Mouse (Mus musculus): Measurements from ENCODE around the gene Ppp1r9a.

GRCm38 (mm10) chr6:4978249-4978648 lies 75.5 kb downstream of the Ppp1r9a start:
- TF ChIP-seq MYOG (IDR thresholded peaks at IDR 0.05; ENCODE audit: control insufficient read depth, extremely low read depth, insufficient read length), result no peak
- TF ChIP-seq CTCF (IDR thresholded peaks at IDR 0.05; ENCODE audit: control insufficient read depth, insufficient read depth, insufficient read length), result no peak
- no peak for TF ChIP-seq MAX (IDR thresholded peaks at IDR 0.05)
- no peak for TF ChIP-seq MYOD1 (IDR thresholded peaks at IDR 0.05; ENCODE audit: control insufficient read depth, insufficient read length, low read depth)
- no peak for TF ChIP-seq CEBPB (IDR thresholded peaks at IDR 0.05; ENCODE audit: low read depth)
